Mouse (Mus musculus): ENCODE measurements around the gene Evl. TPM values are rescaled to one million over a fixed set of nuclear protein-coding genes. Genes with fewer than 3 reads are reported as not detected.

The Evl gene
- polyA plus RNA-seq, 1 experiment from 2014 or later, result 29.7 TPM

DNA sequence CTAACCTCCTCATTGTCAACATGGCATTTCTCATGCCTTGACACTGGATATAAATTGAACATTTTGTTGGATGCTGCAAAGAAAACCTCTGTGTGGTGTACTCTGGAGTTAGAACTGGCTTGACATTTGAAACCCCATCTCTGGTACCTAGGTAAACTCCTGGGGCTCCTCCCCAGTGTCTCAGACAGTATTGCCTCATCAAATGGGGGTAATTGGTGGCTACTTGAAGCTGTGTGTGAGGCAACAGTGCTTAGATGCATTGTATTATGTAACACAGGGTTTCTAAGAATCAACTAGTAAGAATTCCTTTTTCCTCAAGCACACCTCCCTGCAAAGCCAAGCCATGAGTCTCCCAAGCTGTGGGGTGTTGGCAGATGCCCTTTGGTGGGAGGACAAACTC is 93.3 kb downstream of the Evl start:
- H3K36me3 ChIP-seq (ENCODE audit: control insufficient read depth, insufficient read depth, low read length), result peaks cover 2% of the 10 kb centered on the region; the same call in 1 of the 2 replicates
- no peak overlapping the region for H3K4me3 ChIP-seq (ENCODE audit: low read depth, low read length)
- ATAC-seq (replicated peaks; ENCODE audit: low FRiP score), result no peak
- no peaks in the 10 kb centered on the region for H3K9me3 ChIP-seq (ENCODE audit: control insufficient read depth, low read length)
- H3K27ac ChIP-seq (ENCODE audit: low read depth, low read length), result no peak overlapping the region
- no peaks in the 10 kb centered on the region for H3K27me3 ChIP-seq (replicated peaks; ENCODE audit: control insufficient read depth, insufficient read depth, low read length)
- H3K9ac ChIP-seq (ENCODE audit: low read depth, low read length), result no peak overlapping the region
- no peak overlapping the region for H3K4me2 ChIP-seq
- H3K4me1 ChIP-seq (replicated peaks; ENCODE audit: control insufficient read depth, insufficient read depth, low read length), result peaks cover 4% of the 10 kb centered on the region; the same call in 1 of the 2 replicates
- no peak for DNase-seq (ENCODE audit: low spot score)

DNA sequence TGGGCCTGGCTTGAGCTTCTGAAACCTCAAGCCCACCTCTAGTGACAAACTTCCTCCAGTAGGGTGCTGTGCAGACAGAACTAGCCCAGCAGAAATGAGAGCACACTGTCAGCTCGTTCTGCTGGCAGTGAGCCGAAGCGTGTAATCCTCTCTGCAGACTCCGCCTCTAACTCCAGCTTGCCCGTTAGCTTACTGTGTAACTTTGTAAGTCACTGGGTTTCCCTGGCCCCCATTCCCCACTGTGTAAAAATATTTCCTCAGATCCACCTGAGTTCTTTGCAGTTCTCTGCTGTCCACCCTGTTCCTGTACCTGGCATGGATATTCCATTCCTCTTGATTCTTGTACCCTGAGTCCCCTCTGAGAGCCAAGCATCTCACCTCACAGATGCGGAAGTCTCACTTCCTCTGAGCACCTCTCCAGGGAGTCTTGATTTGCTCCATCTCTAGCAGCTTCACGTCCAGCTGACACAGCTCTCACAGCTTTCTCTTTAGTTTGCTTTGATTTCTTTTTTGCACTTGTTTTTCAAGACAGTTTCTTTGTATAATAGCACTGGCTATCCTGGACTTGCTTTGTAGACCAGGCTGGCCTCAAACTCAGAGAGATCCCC is 96.6 kb downstream of the Evl start:
- Histone ChIP-seq H3K4me2 (no peak overlapping the region), H3K27ac (ENCODE audit: low read depth, low read length) (no peak overlapping the region), H3K9ac (ENCODE audit: low read depth, low read length) (no peak overlapping the region), H3K4me1 (replicated peaks; ENCODE audit: control insufficient read depth, insufficient read depth, low read length) (peaks cover 19% of the 10 kb centered on the region), H3K9me3 (ENCODE audit: control insufficient read depth, low read length) (no peaks in the 10 kb centered on the region), H3K27me3 (replicated peaks; ENCODE audit: control insufficient read depth, insufficient read depth, low read length) (no peaks in the 10 kb centered on the region), H3K36me3 (ENCODE audit: control insufficient read depth, insufficient read depth, low read length) (peaks cover 8% of the 10 kb centered on the region), H3K4me3 (ENCODE audit: low read depth, low read length) (no peak overlapping the region)
- WGBS, result 77% methylated on average over 7 of the region's 7 CpGs
- DNase-seq (ENCODE audit: low spot score) (no peak), ATAC-seq (replicated peaks; ENCODE audit: low FRiP score) (no peak)

DNA sequence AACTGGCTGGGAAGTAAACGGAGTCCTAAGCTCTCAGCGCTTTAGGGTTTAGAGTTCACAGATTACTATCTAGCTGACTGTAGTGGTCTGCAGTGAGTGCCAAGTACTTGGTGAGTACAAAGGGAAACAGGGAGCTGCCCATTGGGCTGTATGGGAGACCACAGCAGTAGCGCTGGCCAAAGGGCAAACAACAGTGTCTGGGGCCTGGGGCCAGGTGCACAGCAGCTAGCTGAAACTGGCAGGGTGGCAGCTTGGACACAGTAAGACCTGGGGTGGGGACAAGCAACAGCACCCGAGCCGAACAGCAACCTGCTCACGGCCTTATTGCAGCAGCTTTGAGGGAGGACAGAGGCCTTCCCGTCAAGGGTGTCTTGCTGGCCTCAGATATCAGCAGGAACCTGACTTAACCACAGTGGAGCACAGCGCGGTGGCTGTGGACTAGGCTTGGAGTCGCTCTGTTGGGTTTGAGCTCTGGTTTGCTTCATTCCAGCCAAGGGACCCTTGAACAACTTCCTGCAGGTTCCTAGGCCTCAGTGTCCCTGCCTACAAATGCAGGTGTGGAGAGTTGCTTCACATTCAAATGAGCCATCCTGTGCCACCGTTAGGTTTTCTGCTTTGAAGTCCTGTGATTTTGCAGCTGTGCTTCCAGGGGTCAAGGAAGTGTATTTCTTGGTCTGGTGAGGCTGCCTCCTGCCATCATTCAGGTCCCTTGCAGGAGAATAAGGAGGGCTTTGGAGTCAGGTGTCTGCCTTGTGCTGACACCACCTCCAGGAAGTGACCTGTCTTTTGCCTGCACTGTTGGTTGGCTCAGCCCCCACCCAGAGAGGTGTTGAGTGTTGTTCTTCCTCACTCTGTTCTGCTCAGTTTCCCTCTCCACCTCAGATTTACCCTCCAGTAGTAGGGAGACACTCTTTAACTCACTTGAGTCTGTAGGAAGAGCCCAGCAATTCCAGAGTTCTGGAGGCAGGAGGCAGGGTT is 99.1 kb downstream of the Evl start:
- peak overlapping the region; percentile 33 for H3K4me2 ChIP-seq
- H3K9me3 ChIP-seq (ENCODE audit: control insufficient read depth, low read length), result no peaks in the 10 kb centered on the region
- peaks cover 23% of the 10 kb centered on the region for H3K4me1 ChIP-seq (replicated peaks; ENCODE audit: control insufficient read depth, insufficient read depth, low read length)
- peak overlapping the region; percentile 52; the same call in 1 of the 2 replicates for H3K27ac ChIP-seq (ENCODE audit: low read depth, low read length)
- peaks cover 5% of the 10 kb centered on the region for H3K36me3 ChIP-seq (ENCODE audit: control insufficient read depth, insufficient read depth, low read length)
- WGBS, result 44% methylated on average over 11 of the region's 11 CpGs
- no peak overlapping the region for H3K4me3 ChIP-seq (ENCODE audit: low read depth, low read length)
- H3K9ac ChIP-seq (ENCODE audit: low read depth, low read length), result no peak overlapping the region
- ATAC-seq (replicated peaks; ENCODE audit: low FRiP score), result peak; percentile 59
- no peaks in the 10 kb centered on the region for H3K27me3 ChIP-seq (replicated peaks; ENCODE audit: control insufficient read depth, insufficient read depth, low read length)
- DNase-seq (ENCODE audit: low spot score), result no peak

- H3K4me2 ChIP-seq, result no peak overlapping the region
- no peak; the same call in 1 of the 2 replicates for ATAC-seq (replicated peaks; ENCODE audit: low FRiP score)
Measured at GRCm38 (mm10) chr12:108657350-108657749, 102.8 kb downstream of the Evl start.

GRCm38 (mm10) chr12:108668606-108669235 is 114.2 kb downstream of the Evl start:
- H3K9me3 ChIP-seq (ENCODE audit: control insufficient read depth, low read length), result no peaks in the 10 kb centered on the region
- no peaks in the 10 kb centered on the region for H3K27me3 ChIP-seq (replicated peaks; ENCODE audit: control insufficient read depth, insufficient read depth, low read length)
- 0 out of 2 replicates have a peak, but pooled peaks cover 3% of the 10 kb centered on the region for H3K36me3 ChIP-seq (ENCODE audit: control insufficient read depth, insufficient read depth, low read length)
- H3K4me3 ChIP-seq (ENCODE audit: low read depth, low read length), result no peak overlapping the region
- DNase-seq (ENCODE audit: low spot score), result no peak
- WGBS, result 91% methylated on average over 8 of the region's 8 CpGs
- no peak for ATAC-seq (replicated peaks; ENCODE audit: low FRiP score)
- no peaks in the 10 kb centered on the region for H3K4me1 ChIP-seq (replicated peaks; ENCODE audit: control insufficient read depth, insufficient read depth, low read length)
- no peak overlapping the region for H3K9ac ChIP-seq (ENCODE audit: low read depth, low read length)
- no peak overlapping the region for H3K27ac ChIP-seq (ENCODE audit: low read depth, low read length)
- H3K4me2 ChIP-seq, result no peak overlapping the region

More at GRCm38 (mm10) chr12:108657350-108657749, 102.8 kb downstream of the Evl start:
- Histone ChIP-seq H3K27me3 (replicated peaks; ENCODE audit: control insufficient read depth, insufficient read depth, low read length) (no peaks in the 10 kb centered on the region), H3K36me3 (ENCODE audit: control insufficient read depth, insufficient read depth, low read length) (peaks cover 5% of the 10 kb centered on the region), H3K4me3 (ENCODE audit: low read depth, low read length) (no peak overlapping the region), H3K27ac (ENCODE audit: low read depth, low read length) (no peak overlapping the region), H3K4me1 (replicated peaks; ENCODE audit: control insufficient read depth, insufficient read depth, low read length) (peaks cover 20% of the 10 kb centered on the region), H3K9ac (ENCODE audit: low read depth, low read length) (no peak overlapping the region), H3K9me3 (ENCODE audit: control insufficient read depth, low read length) (no peaks in the 10 kb centered on the region)
- peak; percentile 44 for DNase-seq (ENCODE audit: low spot score)
- WGBS, result 66% methylated on average over 1 of the region's 1 CpGs

GRCm38 (mm10) chr12:108671541-108671940 is 117.0 kb downstream of the Evl start:
- H3K27ac ChIP-seq (ENCODE audit: low read depth, low read length), result no peak overlapping the region
- H3K36me3 ChIP-seq (ENCODE audit: control insufficient read depth, insufficient read depth, low read length), result 0 out of 2 replicates have a peak, but pooled peaks cover 3% of the 10 kb centered on the region
- H3K4me1 ChIP-seq (replicated peaks; ENCODE audit: control insufficient read depth, insufficient read depth, low read length), result no peaks in the 10 kb centered on the region
- H3K4me3 ChIP-seq (ENCODE audit: low read depth, low read length), result no peak overlapping the region
- ATAC-seq (replicated peaks; ENCODE audit: low FRiP score) (no peak), DNase-seq (ENCODE audit: low spot score) (no peak)
- no peaks in the 10 kb centered on the region for H3K27me3 ChIP-seq (replicated peaks; ENCODE audit: control insufficient read depth, insufficient read depth, low read length)
- no peak overlapping the region for H3K9ac ChIP-seq (ENCODE audit: low read depth, low read length)
- WGBS, result 83% methylated on average over 2 of the region's 2 CpGs
- H3K4me2 ChIP-seq, result no peak overlapping the region
- H3K9me3 ChIP-seq (ENCODE audit: control insufficient read depth, low read length), result no peaks in the 10 kb centered on the region

- Histone ChIP-seq H3K9ac (ENCODE audit: low read depth, low read length) (no peak overlapping the region), H3K4me2 (no peak overlapping the region), H3K9me3 (ENCODE audit: control insufficient read depth, low read length) (no peaks in the 10 kb centered on the region), H3K4me1 (replicated peaks; ENCODE audit: control insufficient read depth, insufficient read depth, low read length) (no peaks in the 10 kb centered on the region), H3K36me3 (ENCODE audit: control insufficient read depth, insufficient read depth, low read length) (0 out of 2 replicates have a peak, but pooled peaks cover 3% of the 10 kb centered on the region), H3K4me3 (ENCODE audit: low read depth, low read length) (no peak overlapping the region), H3K27me3 (replicated peaks; ENCODE audit: control insufficient read depth, insufficient read depth, low read length) (no peaks in the 10 kb centered on the region), H3K27ac (ENCODE audit: low read depth, low read length) (no peak overlapping the region)
- ATAC-seq (replicated peaks; ENCODE audit: low FRiP score) (no peak), DNase-seq (ENCODE audit: low spot score) (no peak)
- 76% methylated on average over 4 of the region's 4 CpGs for whole genome bisulfite sequencing
Measured at GRCm38 (mm10) chr12:108672908-108673307, 118.4 kb downstream of the Evl start.

- no peak overlapping the region for H3K4me2 ChIP-seq
- 83% methylated on average over 3 of the region's 3 CpGs for WGBS
- DNase-seq (ENCODE audit: low spot score), result no peak
- ATAC-seq (replicated peaks; ENCODE audit: low FRiP score), result no peak
- H3K4me3 ChIP-seq (ENCODE audit: low read depth, low read length), result no peak overlapping the region
- 0 out of 2 replicates have a peak, but pooled peaks cover 3% of the 10 kb centered on the region for H3K36me3 ChIP-seq (ENCODE audit: control insufficient read depth, insufficient read depth, low read length)
- no peak overlapping the region for H3K9ac ChIP-seq (ENCODE audit: low read depth, low read length)
- no peaks in the 10 kb centered on the region for H3K4me1 ChIP-seq (replicated peaks; ENCODE audit: control insufficient read depth, insufficient read depth, low read length)
- no peak overlapping the region for H3K27ac ChIP-seq (ENCODE audit: low read depth, low read length)
- no peaks in the 10 kb centered on the region for H3K9me3 ChIP-seq (ENCODE audit: control insufficient read depth, low read length)
- no peaks in the 10 kb centered on the region for H3K27me3 ChIP-seq (replicated peaks; ENCODE audit: control insufficient read depth, insufficient read depth, low read length)
Measured at GRCm38 (mm10) chr12:108673546-108673945, 119.0 kb downstream of the Evl start.
